Mouse (Mus musculus) right cerebral cortex, adult 2 months (tissue): ENCODE measurements around the gene Slc28a1.

Source experiments
- DNase-seq, 2 experiments: peaks; one replicate each; pipeline ENCODE4 v3.0.0; 2021 to 2022; ENCODE audit warnings: low spot score in 2 of 2

The Slc28a1 gene

DNA sequence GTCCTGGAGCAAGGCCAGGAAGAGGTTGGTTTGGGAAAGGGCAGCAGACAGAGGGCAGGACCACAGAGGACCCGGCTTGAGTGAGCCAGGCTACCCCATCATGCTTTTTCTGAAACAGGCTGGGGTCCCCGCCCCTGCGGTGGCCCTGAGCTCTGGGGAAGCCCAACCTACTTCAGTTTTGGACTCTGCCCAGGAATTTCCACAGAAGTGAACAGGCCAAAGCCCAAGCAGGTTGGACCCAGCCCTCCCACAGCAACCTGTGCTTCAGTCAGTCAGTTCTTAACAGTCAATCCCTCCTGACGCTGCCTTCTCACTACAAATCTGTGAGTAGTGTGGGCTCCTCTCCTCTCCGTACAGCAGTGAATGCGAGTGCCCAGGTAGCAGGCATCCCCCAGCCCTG lies at the start of gene Slc28a1:
Gene Slc28a1 (plus strand): TSS at position 245 of the 400 bp plus-strand sequence.
- DNase-seq, result no peak

DNA sequence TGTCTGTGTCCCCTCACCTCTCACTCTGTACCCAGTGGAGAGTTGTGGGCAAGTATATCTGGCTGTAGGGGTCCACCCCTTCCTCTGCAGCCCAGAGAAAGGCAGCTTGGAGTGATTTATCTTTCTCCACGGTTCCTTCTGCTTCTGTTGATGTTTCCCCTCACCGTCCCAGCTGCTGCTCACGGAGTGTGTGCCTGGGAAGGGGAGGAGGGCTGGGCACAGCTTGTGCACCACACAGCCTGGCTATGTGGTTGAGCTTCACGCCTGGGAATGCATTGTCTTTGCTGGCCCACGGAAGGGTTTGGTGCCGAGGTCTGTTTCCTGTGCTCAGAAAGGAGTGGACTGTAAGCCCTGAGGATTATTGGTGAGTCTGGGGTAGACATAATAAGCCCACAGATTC lies 47.9 kb upstream of the Slc28a1 start:
- no peak for DNase-seq

DNA sequence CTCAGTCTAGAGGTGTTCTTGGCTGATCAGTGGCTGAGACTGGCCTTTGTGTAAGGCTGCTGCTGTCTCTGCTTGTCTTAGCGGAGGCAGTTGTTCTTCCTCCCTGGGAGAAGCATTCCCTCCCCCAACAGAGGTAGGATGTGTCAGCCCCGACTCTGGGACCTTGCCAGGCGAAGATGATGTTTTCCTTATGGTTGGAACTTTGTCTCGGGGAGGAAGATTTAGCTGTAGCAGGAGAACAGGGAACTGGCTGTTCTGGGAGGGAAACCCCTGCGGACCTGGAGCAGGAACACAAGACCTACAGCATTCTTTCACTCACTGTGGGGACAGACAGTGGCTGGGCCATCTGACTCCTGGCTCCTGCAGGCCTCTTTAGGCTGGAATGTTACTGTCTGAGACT lies 42.1 kb upstream of the Slc28a1 start:
- DNase-seq, result peak; percentile 40 to 60

DNA sequence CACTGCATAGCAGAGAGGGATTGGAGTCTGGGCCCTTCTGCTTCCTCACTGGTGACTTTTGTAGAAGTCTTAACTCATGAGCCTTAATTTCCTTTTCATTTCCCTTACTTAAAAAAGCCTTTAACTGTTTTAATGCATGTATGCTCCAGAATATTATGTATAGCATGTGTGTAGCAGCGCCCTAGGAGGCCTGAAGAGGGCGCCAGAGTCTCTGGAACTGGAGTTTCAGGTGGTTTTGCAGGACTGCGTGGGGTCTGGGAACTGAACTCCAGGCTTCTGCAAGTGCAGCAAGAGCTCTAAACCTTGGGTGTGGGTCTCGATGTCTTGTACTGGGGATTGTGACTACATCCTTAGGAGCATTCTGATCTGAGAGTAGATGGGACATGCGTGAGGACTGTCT lies 41.3 kb upstream of the Slc28a1 start:
- DNase-seq, result no peak

DNA sequence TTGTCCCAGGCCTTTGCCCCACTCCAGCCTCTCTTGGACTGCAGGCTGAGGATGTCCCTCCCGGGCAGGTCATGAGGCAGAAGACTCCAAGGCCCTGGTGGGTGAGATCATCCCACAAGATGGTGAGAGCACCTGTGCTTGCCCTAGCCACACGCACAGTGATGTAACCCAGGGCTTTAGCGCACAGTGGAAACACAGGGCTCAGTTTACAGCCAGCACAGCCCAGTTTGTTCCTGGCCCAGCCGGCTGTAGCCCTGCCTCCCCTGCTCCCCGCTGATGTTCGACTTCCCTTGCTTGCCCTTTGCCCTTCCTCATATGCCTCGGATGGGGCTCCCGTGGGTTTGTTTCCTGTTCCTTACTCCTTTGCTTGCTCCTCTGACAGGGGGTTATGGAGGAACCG lies 40.1 kb upstream of the Slc28a1 start:
- DNase-seq, result no peak

DNA sequence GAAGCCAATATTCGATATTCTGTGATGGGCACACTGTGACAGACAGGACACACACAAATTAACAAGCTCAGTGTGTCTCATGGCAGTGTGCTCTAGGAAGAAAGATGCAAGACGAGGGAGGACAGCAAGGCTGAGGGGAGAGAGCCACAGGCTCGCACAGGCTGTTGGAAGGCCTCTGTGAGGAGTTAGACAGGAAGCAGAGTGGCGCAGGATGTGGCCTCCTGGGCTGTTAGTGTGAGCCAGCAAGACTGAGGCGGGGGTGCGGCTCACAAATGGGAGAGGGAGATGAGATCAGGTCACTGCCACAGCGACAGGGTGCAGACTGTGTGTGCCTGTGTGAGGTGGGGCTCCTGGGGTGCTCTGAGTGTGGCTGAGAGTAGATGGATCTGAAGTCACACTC lies 39.3 kb upstream of the Slc28a1 start:
- no peak for DNase-seq

DNA sequence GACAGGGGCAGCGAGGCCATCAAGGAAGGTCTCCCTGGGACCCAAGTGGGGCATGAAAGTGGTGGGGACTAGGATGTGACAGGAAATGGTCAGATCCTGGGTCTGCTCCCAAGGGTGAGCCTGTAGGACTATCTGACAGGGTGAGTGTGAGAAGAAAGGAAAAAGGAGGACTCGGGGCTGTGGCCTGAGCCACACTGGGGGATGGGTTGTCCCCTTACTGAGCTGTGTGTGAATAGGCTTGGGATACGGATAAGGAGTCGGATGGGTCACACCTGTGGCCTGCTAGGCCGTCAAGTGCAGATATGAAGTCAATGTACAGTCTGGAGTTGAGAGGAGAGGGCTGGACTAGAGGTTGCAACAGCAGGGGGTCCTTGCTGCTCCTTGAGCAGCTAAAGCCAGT lies 38.9 kb upstream of the Slc28a1 start:
- no peak for DNase-seq

DNA sequence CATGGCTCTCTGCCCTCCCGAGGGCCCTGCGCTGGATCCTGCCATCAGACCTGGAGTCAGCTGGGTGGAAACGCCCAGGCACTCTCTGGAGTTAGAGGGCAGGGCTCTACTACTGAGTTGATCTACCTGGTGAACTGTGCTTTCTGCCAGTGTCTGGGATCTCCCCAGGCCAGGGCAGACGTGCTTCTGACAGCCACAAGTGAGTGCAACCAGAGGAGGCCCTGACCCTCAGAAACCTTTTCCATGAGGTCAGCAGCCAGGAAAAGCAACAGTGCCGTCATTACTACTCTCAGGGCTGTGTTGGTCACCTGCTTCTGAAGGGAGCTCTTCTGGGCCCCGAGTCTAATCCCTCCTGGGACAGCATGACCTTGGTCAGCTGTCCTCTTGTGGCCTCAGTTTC lies 37.6 kb upstream of the Slc28a1 start:
- DNase-seq, result no peak

DNA sequence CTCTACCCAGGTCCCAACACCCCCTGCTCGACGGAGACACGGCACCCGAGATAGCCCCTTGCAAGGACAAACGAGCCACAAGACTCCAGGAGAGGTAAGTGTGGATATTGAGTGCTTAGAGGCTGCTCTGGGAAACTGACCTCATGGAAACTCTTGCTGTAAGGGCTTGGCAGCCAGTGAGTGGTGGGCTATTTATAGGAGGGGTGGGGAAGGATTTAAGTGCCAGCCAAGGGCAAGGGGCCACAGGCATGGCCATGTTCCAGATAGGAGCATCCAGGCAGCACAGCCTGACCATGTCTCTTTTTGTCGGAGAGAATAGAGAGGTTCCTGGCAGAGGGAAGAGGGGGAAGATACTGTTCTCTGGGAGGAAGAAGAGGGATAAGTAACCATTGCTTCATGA lies 35.9 kb upstream of the Slc28a1 start:
- no peak for DNase-seq

DNA sequence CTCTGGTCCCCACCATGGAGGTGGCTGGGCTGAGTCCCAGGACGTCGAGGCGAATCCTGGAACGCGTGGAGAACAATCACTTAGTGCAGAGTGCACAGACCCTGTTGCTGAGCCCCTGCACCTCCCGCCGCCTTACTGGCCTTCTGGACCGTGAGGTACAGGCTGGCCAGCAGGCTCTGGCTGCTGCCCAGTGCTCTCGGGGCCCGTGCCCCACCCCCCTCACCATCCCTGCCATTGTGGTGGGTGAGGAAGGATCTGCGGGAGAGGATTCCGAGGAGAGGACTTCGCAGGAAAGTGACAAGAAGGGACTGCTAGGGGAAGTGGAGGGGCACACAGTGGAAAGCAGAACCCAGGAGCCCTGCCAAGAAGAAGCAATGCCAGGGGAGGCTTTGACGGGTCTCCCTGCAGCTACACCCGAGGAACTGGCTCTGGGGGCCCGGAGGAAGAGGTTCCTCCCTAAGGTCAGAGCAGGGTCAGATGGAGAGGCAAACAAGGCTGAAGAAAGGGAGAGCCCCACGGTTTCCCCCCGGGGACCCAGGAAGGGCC lies 21.1 kb upstream of the Slc28a1 start:
- DNase-seq, result no peak

DNA sequence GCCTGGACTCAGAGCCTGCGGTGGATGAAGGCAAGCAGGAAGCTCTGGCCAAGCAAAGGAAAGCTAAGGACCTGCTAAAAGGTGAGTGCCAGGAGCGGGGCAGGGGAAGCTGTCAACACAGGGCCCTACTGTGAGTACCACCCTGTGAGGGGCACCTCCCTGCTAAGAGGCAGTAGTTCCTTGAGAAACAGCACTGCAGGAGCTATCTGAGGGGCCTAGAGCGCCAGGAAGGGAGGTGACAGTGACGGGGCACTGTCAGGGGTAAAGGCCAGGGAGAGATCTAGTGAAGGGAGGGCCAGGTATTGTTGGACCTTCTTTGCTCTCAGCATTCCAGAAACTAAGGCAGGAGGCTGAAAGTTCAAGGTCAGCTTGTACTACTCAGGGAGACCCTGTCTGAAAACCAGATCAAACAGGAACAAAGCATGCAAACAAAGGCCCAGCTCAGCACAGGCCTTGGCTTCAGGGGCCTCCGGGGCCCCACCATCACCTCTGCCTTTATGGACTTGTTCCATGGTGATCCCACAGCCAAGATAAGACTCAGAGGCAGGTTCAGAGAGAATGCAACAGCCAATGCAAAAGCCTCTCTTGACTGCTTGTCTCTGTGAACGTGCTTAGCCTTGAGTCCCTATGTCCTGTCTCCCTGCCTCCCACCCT lies 20.4 kb upstream of the Slc28a1 start:
- no peak for DNase-seq

DNA sequence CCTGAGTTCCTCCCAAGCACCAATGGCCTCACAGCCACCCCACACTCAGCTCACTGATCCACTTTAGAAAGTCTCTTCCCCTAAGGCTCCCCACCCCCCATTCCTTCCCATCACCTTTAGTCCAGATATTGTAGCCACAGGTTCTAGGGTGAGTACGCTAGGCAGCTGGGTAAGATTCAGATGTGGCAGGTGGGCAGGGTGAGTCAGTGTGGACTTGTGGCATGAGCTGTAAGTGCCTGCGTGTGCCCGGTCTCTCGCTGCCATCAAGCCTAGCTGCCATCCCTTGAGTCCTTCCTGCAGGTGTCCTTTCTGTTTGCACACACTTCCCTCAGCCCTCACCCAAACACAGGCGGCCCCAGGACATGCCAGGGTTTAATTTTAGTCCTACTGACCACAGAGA lies 14.3 kb upstream of the Slc28a1 start:
- no peak for DNase-seq

DNA sequence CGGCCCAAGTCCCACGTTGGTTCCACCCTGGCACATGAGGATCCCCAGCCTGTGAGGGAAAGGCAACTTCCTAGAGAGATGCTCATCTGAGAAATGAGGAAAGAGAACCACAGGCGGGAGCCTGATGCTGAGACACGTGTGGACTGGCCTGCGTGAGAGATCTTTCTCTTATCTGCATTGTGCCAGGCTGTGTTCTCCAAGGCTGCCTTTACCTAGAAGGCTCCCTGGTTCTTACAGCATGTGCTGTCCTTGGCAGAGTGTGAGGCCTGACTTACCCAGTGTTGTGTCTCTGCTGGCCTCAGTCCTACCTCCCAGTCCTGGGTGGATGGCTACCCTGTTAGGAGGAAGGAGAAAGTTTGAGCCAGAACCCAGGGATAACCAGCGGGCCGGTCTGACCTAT lies 11.7 kb upstream of the Slc28a1 start:
- DNase-seq, result no peak

DNA sequence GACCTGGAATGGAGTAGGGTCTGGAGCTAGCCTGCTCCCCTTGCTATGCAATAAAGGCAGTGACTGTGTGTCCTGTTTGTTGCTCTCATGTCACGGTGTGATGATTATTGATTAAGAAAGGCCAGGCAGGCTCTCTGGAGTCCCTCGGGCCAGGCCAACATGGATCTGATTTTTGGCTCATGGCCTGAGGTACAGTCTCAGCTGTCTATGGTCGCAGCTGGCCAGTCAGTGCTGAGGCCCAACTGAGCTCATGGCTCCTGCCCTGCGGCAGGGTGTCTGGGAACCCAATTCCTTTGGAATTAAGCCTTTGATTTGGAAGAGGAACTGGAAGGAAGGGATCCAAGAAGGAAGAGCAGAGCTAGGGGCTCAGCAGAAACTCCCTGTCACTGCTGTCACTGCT lies 9.1 kb upstream of the Slc28a1 start:
- no peak for DNase-seq

DNA sequence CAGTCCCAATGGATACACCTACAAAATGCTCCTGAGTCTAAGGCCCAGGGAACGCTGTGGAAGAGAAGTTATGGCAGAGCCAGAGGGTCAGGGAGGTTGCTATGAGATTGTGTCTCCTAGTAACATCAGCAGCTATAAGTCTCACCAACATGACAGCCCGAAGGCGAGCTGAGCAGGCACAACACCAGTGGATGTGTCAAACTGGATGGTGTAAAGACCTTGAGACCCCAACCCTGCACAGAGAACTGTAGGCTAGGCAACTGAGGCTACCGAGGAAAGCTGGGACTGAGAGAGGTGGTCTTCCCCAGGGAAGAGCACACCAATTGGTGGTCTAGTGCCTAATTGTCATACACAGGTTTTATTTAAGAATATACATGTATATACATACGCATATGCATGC lies 6.4 kb upstream of the Slc28a1 start:
- DNase-seq, result no peak

DNA sequence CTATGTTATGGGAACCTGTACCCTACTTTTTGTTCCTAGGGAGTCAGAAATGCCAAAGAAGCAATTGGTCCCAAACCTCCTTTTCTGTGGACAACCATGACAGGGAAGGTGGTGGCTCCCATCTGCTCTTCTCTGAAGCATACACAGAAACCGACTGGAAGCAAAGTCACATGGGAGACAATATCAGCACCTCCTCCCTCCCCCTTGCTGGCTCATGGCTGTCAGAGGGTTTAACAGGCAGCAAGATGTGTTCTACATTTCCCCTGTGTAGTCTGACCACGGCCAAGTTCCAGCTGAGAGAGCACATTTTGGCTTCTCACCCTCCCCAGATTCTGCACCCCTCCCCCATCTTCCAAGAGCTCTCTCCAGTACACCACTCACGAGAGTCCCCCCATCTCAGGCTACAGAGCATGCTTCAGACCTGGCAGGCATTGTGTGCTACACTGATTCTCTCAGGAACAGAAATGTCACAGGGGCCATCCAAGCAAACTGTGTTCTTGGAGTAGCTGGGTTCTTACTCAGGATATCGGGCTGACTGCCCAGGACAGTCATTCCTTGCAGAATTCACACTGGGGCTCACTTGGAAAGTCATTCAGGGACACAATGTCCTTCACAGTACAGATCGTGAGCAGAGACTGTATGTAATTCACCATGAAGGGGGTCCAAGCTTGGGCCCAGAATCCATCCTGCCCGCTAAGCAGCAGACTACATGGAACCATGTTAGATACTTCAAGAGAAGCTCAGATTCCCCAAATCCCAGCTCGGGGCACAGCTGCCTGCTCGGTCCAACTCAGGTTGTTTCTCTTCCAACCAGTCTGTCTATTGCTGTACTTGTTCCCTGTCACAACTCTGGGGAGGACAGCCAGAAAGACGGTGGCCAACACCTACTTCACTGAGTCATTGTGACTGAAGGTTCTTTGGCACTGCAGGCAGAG lies 4.6 kb upstream of the Slc28a1 start:
- no peak for DNase-seq

DNA sequence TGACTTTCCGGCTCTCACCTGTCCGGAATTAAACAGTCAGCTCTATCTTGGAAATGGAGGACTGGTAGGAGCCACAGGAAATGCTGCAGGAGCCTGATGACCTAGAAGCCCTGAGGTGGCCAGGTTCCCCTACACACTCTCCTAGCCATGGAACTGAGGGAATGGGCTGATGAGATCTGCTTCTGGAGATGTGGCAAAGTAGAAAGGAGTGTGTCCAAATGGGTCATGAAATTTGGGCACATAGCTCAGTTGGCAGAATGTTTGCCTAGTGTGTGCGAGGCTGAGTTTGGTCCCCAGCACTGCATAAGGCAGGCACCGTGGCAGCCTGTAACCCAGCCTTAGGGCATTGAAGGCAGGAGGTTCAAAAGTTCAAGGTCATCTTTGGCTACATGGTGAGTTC lies 3.8 kb upstream of the Slc28a1 start:
- no peak for DNase-seq

DNA sequence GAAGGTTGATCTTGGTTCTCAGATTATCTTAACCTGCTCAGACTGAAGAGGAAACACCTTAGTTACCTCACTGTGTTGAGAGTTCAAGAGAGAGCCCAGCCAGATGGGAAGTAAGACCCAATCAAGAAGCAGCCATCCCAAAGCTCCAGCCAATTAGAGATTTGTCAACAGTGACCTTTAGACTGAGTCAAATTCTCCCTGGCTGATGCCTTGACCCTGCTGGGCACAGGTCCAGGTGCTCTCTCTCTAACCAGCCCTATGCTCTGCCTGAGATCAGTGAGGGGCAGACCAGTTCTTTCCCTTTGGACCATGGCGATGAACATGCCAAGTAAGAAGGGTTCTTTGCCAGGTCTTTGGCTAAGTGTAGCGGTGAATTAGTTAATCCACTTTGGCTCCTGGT lies 2.9 kb upstream of the Slc28a1 start:
- no peak for DNase-seq

DNA sequence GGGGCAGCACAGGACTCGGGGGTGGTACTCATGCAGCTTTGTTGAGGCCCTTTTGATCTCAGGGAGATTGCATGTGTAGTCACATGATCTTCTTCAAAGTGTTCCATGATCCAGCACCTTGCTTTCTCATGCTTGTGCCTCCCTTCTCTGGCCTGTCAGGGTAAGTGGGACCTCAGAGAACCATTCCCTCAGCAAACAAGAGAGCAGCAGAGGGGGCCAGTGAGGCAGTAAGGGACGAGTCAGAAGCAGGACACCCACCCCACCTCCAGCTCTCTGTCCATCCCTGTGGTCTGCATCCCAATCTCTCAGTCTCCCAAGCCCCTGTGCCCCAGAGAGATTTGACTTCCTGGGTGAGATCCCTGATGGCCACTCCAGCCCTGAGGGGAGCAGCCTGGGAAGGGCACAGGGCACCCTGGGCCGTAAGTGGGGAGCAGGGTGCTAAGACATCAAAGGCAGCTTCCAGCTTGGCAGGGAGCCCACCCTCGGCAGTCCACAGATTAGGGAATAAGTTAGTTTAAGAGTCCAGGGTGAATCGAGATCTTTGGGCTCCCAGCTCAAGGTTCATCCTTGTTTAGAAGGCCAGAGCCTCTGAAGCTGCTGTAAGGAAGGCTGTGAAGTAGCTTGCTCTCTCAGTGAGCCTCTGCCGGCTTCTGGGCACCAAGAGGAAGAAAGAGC lies 1.8 kb upstream of the Slc28a1 start:
- no peak for DNase-seq

DNA sequence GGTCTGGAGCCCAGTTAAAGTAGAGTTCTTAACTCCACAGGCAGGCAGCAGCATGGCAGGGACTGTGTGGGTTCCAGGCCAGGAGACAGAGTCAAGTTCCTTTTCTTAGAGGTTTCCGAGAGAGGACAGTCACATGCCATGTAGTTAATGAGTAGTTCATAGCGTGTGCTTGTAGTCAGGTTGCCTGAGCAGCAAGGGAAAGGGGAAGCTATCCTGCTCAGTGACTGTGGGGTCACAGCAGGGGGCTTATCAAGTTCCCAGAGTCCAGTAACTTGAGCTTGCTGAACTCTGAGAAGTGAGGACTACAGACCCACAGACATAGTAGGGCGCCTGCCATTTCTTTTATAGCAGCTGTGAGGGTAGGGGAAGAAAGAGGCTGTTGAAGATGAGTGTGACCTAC lies 6.5 kb downstream of the Slc28a1 start:
- no peak for DNase-seq

DNA sequence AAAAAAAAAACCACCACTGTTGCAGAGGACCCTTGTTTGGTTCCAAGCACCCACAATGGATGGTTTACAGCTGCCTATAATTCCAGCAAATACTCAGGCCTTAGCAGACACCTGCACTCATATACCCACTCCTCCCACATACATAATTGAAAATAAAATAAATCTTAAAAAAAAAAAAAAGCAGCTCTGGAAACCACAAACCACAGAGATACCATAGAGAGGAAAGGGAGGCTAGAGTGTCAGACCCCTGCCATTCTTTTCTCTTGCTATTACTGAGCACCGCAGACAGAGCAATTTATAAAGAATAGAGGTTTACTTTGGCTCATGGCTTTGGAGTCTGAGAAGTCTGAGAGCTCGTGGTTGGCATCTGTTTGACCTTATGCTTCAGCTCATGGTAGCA lies 8.2 kb downstream of the Slc28a1 start:
- no peak for DNase-seq

DNA sequence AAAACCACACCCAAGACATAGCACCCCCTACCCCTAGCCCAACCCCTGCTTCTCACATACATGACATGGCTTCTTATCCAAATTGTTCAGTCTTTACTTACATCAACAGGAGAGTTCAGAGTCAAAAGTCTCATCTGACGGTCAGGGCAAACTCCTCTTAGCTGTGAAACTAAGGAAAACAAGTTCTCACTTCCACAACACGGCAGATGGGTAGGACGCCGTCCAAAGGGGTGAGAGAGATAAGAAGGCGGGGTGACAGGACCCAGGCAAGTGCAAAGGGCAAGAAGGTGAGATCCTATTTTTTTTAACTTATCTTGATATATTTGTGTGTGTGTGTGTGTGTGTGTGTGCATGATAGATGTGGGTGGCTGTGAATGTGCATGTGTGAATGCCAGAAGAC lies 9.0 kb downstream of the Slc28a1 start:
- no peak for DNase-seq

DNA sequence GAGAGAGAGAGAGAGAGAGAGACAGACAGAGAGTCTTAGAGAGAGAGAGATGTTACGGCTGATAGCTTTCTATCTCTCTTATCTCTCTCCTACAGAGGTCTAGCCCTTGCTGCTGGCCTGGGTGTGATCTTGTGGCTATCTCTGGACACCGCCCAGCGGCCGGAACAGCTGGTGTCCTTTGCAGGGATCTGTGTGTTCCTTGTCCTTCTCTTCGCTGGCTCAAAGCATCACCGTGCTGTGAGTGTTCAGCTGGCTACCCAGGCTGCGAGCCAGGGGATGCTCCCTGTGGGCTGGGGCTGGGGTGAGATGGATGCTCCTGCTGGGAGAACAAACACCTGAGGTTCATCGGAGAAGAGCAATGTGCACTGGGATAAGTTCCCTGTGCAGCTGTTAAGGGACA lies 10.2 kb downstream of the Slc28a1 start:
- DNase-seq, result no peak
